Mouse (Mus musculus) induced T-regulatory cell, adult 2 months (primary cell): ENCODE results near the gene Nucb1.
A peak's percentile ranks its signal among the peaks of the same experiment; 100 is the strongest.
"Not testable (repeated sequence)": the region's sequence is repeated elsewhere in the genome, so short reads cannot be mapped to it uniquely, and the experiment has no call there.

Experiments used
- DNase-seq: peaks from one replicate; pipeline ENCODE4 v3.0.0-alpha.2; 2012; ENCODE audit warnings: low read depth

Gene Nucb1

GRCm38 (mm10) chr7:45488293-45489204, 21.7 kb downstream of the Nucb1 start, which contains the start of gene Dhdh:
Gene Dhdh, minus strand, starts transcription at chr7:45488805.
- peak; percentile 60 for DNase-seq

- DNase-seq, result no peak
Measured at GRCm38 (mm10) chr7:45487861-45488292, 22.3 kb downstream of the Nucb1 start.

GRCm38 (mm10) chr7:45486761-45487415, 23.3 kb downstream of the Nucb1 start, which contains the start of gene Gm45808:
Gene Gm45808, minus strand, starts transcription at chr7:45486811.
- DNase-seq, result no peak

GRCm38 (mm10) chr7:45486158-45486557, 24.0 kb downstream of the Nucb1 start:
- no peak for DNase-seq

GRCm38 (mm10) chr7:45484985-45485384, 25.2 kb downstream of the Nucb1 start:
- DNase-seq, result not testable (repeated sequence)

GRCm38 (mm10) chr7:45482166-45482565, 28.0 kb downstream of the Nucb1 start:
- DNase-seq, result no peak

GRCm38 (mm10) chr7:45481374-45481927, 28.8 kb downstream of the Nucb1 start, which contains the start of gene Tulp2:
Gene Tulp2, plus strand, starts transcription at chr7:45481877.
- DNase-seq, result peak; percentile 79

GRCm38 (mm10) chr7:45480310-45480709, 29.9 kb downstream of the Nucb1 start:
- DNase-seq, result not testable (repeated sequence)

GRCm38 (mm10) chr7:45478774-45479173, 31.4 kb downstream of the Nucb1 start:
- no peak for DNase-seq

- peak; percentile 83 for DNase-seq
Measured at GRCm38 (mm10) chr7:45477003-45477402, 33.2 kb downstream of the Nucb1 start.

GRCm38 (mm10) chr7:45476453-45476852, 33.8 kb downstream of the Nucb1 start:
- DNase-seq, result no peak

- DNase-seq, result no peak
Measured at GRCm38 (mm10) chr7:45475291-45475969, 34.8 kb downstream of the Nucb1 start.

GRCm38 (mm10) chr7:45470869-45471268, 39.3 kb downstream of the Nucb1 start:
- peak; percentile 88 for DNase-seq

GRCm38 (mm10) chr7:45467090-45467670, 43.0 kb downstream of the Nucb1 start:
- DNase-seq, result no peak

- DNase-seq, result peak; percentile 97
Measured at GRCm38 (mm10) chr7:45466283-45467089, 43.7 kb downstream of the Nucb1 start, which contains the start of gene Bax. Gene Bax, minus strand, starts transcription at chr7:45466898.

- DNase-seq, result no peak
Measured at GRCm38 (mm10) chr7:45465549-45465948, 44.7 kb downstream of the Nucb1 start.

GRCm38 (mm10) chr7:45465112-45465511, 45.1 kb downstream of the Nucb1 start:
- no peak for DNase-seq

GRCm38 (mm10) chr7:45463987-45464778, 46.0 kb downstream of the Nucb1 start:
- no peak for DNase-seq

GRCm38 (mm10) chr7:45462868-45463267, 47.3 kb downstream of the Nucb1 start:
- DNase-seq, result not testable (repeated sequence)

GRCm38 (mm10) chr7:45462325-45462724, 47.9 kb downstream of the Nucb1 start:
- DNase-seq, result no peak
